Mouse (Mus musculus) kidney, adult 11 months (tissue): ENCODE measurements around the gene Dll4.

Experiments
- DNase-seq: peaks from one replicate; pipeline ENCODE4 v3.0.0; 2022

Gene Dll4

GRCm38 (mm10) chr2:119312380-119312958 is 13.1 kb upstream of the Dll4 start:
- no peak for DNase-seq

DNA sequence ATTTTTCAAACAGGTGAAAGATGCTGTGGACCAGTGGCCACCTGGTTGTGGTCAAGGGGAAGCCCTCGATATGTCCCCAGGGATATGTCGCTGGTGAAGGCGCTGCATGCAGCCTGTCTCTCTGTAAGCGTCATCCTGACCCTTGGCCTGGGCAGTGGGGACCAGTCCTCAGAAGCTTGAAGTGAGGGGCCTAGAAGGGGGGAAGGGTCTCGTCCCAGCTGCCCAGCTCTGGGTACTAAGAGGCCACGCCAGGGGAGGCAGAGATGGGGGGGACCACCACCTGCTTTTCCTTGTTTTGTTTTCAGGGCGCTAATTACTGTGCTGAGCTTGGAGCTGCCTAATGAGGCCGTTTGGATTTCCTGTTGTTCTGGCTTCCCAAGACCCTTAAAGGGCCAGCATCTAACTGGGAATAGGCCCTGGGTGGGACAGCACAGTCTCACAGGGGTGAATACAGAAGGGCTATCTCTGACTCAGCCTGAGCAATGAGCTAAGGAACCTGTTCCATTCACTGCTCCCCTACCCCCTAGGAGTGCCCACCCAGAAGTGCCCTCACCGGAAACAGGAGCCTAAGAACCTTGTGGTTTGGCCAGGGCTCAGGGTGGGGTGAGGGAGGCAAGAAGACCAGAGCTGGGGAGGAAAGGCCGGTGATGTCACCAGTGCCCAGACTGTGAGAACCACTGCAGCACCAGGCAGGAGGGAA is 11.7 kb upstream of the Dll4 start:
- no peak for DNase-seq

DNA sequence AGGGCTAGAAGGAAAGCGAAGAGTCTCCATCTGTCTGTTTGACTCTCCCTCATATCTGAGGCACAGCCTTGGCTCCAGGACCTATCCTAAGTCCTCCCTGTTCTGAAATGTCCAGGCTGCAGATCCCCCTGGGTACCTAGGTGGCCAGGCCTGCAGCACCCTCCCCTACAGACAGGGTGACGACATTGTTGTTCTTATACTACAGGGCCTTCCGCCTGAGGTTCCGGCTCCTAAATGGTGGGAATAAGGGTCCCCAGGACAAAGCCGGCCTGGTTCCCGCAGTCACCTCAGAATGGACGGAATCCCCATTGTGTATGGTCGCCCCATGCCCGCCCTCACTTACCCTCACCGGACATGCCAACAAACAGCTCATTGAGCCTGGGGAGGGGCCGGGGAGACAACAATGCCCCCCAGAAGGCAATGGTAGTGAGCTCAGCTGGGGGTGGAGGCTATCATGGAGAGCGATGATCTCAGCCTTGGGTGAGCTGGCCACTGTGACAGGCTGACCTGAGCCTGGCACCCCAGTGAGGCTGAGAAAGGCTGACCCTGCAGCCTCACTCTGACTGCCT is 10.8 kb upstream of the Dll4 start:
- DNase-seq: no peak

- peak; percentile 72 for DNase-seq
Observed at GRCm38 (mm10) chr2:119318043-119318710, 7.4 kb upstream of the Dll4 start.

DNA sequence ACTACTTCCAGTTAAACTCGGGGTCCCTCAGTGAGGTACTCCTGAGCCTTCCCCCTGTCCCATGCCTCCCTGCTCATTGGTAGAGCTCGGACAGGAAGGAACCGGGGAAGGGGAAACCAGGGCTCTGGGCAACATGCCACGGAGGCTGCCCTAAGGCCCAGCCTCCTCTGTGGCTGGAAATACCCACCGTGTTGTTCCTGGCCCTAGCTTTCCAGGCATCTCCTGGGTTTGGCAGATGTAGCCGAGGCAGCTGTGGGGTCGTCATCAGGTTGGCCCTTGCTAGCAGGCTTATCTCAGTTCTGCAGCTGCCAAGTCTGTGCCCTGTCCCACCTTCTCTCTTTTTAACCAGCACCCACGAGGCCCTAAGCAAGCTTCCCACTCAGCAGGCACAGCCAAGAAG is 5.0 kb upstream of the Dll4 start:
- no peak for DNase-seq

GRCm38 (mm10) chr2:119321771-119322586 is 3.6 kb upstream of the Dll4 start:
- DNase-seq: no peak

GRCm38 (mm10) chr2:119322587-119323300 is 2.8 kb upstream of the Dll4 start:
- DNase-seq: no peak

GRCm38 (mm10) chr2:119323866-119324575 is 1.6 kb upstream of the Dll4 start:
- no peak for DNase-seq

DNA sequence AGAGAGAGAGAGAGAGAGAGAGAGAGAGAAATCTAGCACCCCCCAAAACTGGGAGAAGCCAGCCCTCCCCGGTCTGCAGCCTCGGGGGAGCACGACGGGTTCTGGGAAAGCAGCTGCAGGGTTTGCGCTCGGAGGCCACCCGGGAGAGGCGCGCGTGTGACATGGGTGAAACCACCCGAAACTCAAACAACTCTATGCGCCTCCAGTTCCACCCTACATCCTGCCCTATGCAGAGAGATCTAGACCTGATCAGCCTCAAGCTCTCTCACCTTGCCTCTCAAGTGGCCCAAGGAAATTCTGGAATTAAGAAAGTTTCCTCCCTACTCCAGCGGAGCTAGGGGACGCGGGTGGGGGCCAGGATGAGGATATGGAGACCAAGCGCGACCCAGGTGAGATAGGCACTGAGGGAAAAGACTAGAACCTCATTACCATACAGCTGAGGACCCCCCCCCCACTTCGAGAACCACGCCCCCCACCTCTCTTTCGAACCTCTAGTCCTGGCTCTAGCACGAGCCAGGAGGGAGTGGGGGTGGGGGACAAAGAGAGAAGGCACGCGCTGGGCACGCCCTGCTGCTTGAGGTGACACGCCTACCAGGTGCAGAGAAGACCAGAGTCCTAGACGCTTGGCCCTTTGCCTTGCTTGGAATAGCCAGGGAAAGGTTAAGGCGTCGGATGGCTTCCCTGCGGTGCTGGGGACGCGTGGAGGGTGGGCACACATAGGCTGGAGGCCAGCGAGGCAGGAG is 837 bp upstream of the Dll4 start:
- DNase-seq: peak; percentile 70

GRCm38 (mm10) chr2:119326161-119327101 is 847 bp downstream of the Dll4 start:
- no peak for DNase-seq

- peak; percentile 72 for DNase-seq
Observed at GRCm38 (mm10) chr2:119327102-119327480, 1.5 kb downstream of the Dll4 start.

- DNase-seq: no peak
Observed at GRCm38 (mm10) chr2:119327942-119328526, 2.5 kb downstream of the Dll4 start.

- no peak for DNase-seq
Observed at GRCm38 (mm10) chr2:119328546-119328945, 3.0 kb downstream of the Dll4 start.

GRCm38 (mm10) chr2:119329123-119329817 is 3.7 kb downstream of the Dll4 start:
- DNase-seq: no peak

DNA sequence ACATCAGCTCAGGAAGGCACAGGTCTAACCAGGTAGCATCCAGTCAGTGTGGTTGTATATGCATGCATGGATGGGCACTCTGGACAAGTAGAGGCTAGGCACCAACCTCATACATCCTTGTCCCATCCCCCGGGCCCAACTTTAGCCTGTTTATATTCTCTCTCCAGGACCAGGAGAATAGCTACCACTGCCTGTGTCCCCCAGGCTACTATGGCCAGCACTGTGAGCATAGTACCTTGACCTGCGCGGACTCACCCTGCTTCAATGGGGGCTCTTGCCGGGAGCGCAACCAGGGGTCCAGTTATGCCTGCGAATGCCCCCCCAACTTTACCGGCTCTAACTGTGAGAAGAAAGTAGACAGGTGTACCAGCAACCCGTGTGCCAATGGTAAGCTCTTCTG is 5.2 kb downstream of the Dll4 start:
- DNase-seq: no peak

DNA sequence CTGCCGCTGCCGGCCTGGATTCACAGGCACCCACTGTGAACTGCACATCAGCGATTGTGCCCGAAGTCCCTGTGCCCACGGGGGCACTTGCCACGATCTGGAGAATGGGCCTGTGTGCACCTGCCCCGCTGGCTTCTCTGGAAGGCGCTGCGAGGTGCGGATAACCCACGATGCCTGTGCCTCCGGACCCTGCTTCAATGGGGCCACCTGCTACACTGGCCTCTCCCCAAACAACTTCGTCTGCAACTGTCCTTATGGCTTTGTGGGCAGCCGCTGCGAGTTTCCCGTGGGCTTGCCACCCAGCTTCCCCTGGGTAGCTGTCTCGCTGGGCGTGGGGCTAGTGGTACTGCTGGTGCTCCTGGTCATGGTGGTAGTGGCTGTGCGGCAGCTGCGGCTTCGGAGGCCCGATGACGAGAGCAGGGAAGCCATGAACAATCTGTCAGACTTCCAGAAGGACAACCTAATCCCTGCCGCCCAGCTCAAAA is 6.6 kb downstream of the Dll4 start:
- no peak for DNase-seq

DNA sequence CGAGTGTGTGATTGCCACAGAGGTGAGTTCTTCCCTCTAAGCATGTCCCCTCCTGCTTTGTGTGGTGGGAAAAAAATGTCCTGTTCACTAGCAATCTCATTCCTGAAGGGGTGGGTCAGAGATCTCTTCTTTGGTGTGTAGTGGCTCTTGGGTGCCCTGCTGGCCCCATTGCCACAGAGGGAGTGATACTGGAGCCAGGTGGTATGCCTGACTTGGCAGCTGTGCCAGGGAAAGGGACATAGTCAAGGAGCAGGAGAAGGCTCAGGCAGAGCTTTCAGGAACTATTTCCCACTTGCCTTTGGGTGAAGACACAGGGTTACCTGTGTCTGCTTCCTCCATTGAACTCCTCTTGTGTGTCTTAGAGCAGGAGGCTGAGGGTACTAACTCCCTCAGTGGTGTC is 8.6 kb downstream of the Dll4 start:
- DNase-seq: no peak

GRCm38 (mm10) chr2:119334964-119335525 is 9.5 kb downstream of the Dll4 start:
- DNase-seq: no peak
